Mouse (Mus musculus) C2C12 (cell line): ENCODE data around the gene Lemd1. TPM values are rescaled to one million over a fixed set of nuclear protein-coding genes. Genes with fewer than 3 reads are reported as not detected.

Experiments used
- H3K27me3 ChIP-seq: one replicate; pipeline ENCODE4 v1.6.1; 2011; ENCODE audit not compliant: control insufficient read depth, insufficient read depth, insufficient read length
- H3K36me3 ChIP-seq: one replicate; pipeline ENCODE4 v1.6.1; 2011; ENCODE audit not compliant: control insufficient read depth, insufficient read depth
- H3K4me3 ChIP-seq: one replicate; pipeline ENCODE4 v1.5.1; 2011; ENCODE audit warnings: mild to moderate bottlenecking, control low read depth; ENCODE audit not compliant: poor library complexity, insufficient read depth, severe bottlenecking
- H3K79me2 ChIP-seq: one replicate; pipeline ENCODE4 v1.6.1; 2011; ENCODE audit not compliant: control insufficient read depth, insufficient read depth
- H3K79me3 ChIP-seq: one replicate; pipeline ENCODE4 v1.6.1; 2011; ENCODE audit warnings: low read depth, control low read depth
- H3ac ChIP-seq: one replicate; pipeline ENCODE3; 2011; ENCODE audit warnings: low read depth; ENCODE audit not compliant: control insufficient read depth, insufficient read length
- CEBPB ChIP-seq: IDR thresholded peaks from one replicate; pipeline ENCODE4 v1.6.1; 2011; ENCODE audit warnings: low read depth, mild to moderate bottlenecking, control low read depth, moderate library complexity
- CTCF ChIP-seq: IDR thresholded peaks from one replicate; pipeline ENCODE4 v1.5.1; 2011; ENCODE audit not compliant: control insufficient read depth, insufficient read depth, insufficient read length
- FOSL1 ChIP-seq: IDR thresholded peaks from one replicate; pipeline ENCODE4 v1.8.0; 2011; ENCODE audit warnings: mild to moderate bottlenecking, low read length; ENCODE audit not compliant: poor library complexity, insufficient read depth, severe bottlenecking
- MAX ChIP-seq: IDR thresholded peaks from one replicate; pipeline ENCODE4 v1.6.1; 2011; ENCODE audit warnings: mild to moderate bottlenecking, control low read depth
- MYOD1 ChIP-seq: IDR thresholded peaks from one replicate; pipeline ENCODE4 v1.6.1; 2011; ENCODE audit warnings: low read depth; ENCODE audit not compliant: control insufficient read depth, insufficient read length
- MYOG ChIP-seq: IDR thresholded peaks from one replicate; pipeline ENCODE4 v1.6.1; 2011; ENCODE audit not compliant: control insufficient read depth, insufficient read length; ENCODE audit errors: extremely low read depth
- USF1 ChIP-seq: IDR thresholded peaks from one replicate; pipeline ENCODE4 v1.6.1; 2011; ENCODE audit warnings: low read depth, mild to moderate bottlenecking, control low read depth, moderate library complexity
- polyA plus RNA-seq: library from polyadenylated mRNA; unstranded; fragments of >200 nt; fragmentation: generic; extraction: Trizol; gene quantifications from one replicate; pipeline ENCODE4 v1.2.1, GENCODE M21; 2012; ENCODE audit warnings: missing spikeins

Lemd1 gene
- polyA plus RNA-seq, 1 experiment, result 0.14 TPM

- Histone ChIP-seq H3K79me3 (no peaks in the 10 kb centered on the region), H3K79me2 (no peaks in the 10 kb centered on the region), H3ac (no peak overlapping the region), H3K4me3 (no peak overlapping the region), H3K27me3 (no peaks in the 10 kb centered on the region), H3K36me3 (no peaks in the 10 kb centered on the region)
- TF ChIP-seq MYOG (no peak), MYOD1 (no peak), USF1 (no peak), MAX (no peak), CEBPB (no peak), FOSL1 (no peak), CTCF (no peak)
Observed at GRCm38 (mm10) chr1:132233566-132233965, 42.3 kb downstream of the Lemd1 start.

GRCm38 (mm10) chr1:132234757-132235273 is 43.6 kb downstream of the Lemd1 start:
- no peak for TF ChIP-seq CTCF
- no peak for TF ChIP-seq USF1
- TF ChIP-seq CEBPB, result no peak
- TF ChIP-seq MAX, result no peak
- TF ChIP-seq MYOG, result no peak
- no peak for TF ChIP-seq MYOD1
- no peak for TF ChIP-seq FOSL1
- Histone ChIP-seq H3K4me3 (no peak overlapping the region), H3K27me3 (no peaks in the 10 kb centered on the region), H3K79me3 (no peaks in the 10 kb centered on the region), H3ac (no peak overlapping the region), H3K79me2 (no peaks in the 10 kb centered on the region), H3K36me3 (no peaks in the 10 kb centered on the region)

- H3K4me3 ChIP-seq, result no peak overlapping the region
- TF ChIP-seq USF1 (no peak), MYOD1 (no peak), FOSL1 (no peak), CTCF (peak; percentile 59), MAX (no peak), MYOG (no peak), CEBPB (no peak)
Observed at GRCm38 (mm10) chr1:132237585-132238159, 46.4 kb downstream of the Lemd1 start.

GRCm38 (mm10) chr1:132245010-132245409 is 53.8 kb downstream of the Lemd1 start:
- Histone ChIP-seq H3ac (no peak overlapping the region), H3K79me2 (no peaks in the 10 kb centered on the region), H3K4me3 (no peak overlapping the region), H3K79me3 (no peaks in the 10 kb centered on the region), H3K27me3 (no peaks in the 10 kb centered on the region), H3K36me3 (no peaks in the 10 kb centered on the region)
- no peak for TF ChIP-seq USF1
- no peak for TF ChIP-seq MYOG
- no peak for TF ChIP-seq MAX
- no peak for TF ChIP-seq FOSL1
- TF ChIP-seq CEBPB, result no peak
- TF ChIP-seq MYOD1, result no peak
- TF ChIP-seq CTCF, result no peak

More at GRCm38 (mm10) chr1:132237585-132238159, 46.4 kb downstream of the Lemd1 start:
- Histone ChIP-seq H3K79me2 (no peaks in the 10 kb centered on the region), H3K27me3 (no peaks in the 10 kb centered on the region), H3K79me3 (no peaks in the 10 kb centered on the region), H3ac (no peak overlapping the region), H3K36me3 (no peaks in the 10 kb centered on the region)

- Histone ChIP-seq H3K27me3 (no peaks in the 10 kb centered on the region), H3K79me3 (no peaks in the 10 kb centered on the region), H3ac (no peak overlapping the region), H3K79me2 (no peaks in the 10 kb centered on the region), H3K4me3 (no peak overlapping the region), H3K36me3 (no peaks in the 10 kb centered on the region)
- TF ChIP-seq USF1 (no peak), MYOG (no peak), FOSL1 (no peak), CTCF (no peak), MAX (no peak), MYOD1 (no peak), CEBPB (no peak)
Observed at GRCm38 (mm10) chr1:132246137-132246536, 54.9 kb downstream of the Lemd1 start.
